Mouse (Mus musculus): ENCODE data around the gene Lamp1. TPM values are rescaled to one million over a fixed set of nuclear protein-coding genes. Genes with fewer than 3 reads are reported as not detected.

Lamp1 gene
- polyA plus RNA-seq, 1 experiment from 2014 or later: 288 TPM

DNA sequence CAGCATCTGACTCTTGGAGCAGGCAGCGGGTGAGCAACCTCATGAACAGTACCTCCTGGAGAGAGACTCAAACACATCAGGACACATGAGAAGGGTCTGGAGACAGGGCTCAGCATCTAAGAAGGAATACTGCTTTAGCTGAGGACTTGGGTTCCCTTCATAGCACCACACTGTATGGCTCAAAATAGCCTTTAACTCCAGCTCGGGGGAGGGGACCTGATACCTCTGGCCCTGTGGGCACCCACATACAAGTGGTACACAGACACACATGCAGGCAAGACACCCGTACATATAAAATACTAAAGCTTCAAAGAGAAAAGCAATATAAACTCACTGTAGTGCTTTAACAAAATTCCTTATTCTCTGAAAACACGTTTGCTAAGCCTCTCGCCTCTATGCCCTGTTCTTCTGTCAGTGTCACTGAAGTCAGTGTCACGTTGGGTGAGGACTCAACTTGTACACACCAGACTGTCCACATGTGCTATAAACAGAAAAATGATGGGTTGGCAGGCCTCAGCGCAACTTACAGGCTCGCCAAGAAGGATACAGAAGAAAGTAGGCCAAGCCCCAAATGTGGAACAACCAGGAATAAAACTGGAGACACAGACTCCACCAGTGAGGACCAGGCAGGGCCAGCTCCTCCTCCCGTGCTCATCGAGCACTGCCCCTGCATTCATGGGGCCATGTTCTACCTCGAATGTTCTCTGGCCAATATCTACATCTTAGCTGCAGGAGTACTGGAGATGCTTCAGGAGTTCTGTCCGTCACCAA lies 2.4 kb upstream of the Lamp1 start:
- no peak overlapping the region for H3K4me2 ChIP-seq (ENCODE audit: low read depth, low read length)
- no peak overlapping the region for H3K4me3 ChIP-seq (ENCODE audit: low read depth, low read length)
- H3K9me3 ChIP-seq (ENCODE audit: control insufficient read depth, low read length): no peaks in the 10 kb centered on the region
- no peak overlapping the region for H3K27ac ChIP-seq (ENCODE audit: low read depth, low read length)
- H3K27me3 ChIP-seq (ENCODE audit: control insufficient read depth, insufficient read depth, low read length): no peaks in the 10 kb centered on the region
- WGBS: 79% methylated on average over 12 of the region's 12 CpGs
- no peak for ATAC-seq (ENCODE audit: low read depth)
- H3K36me3 ChIP-seq (ENCODE audit: control insufficient read depth, insufficient read depth, low read length): no peaks in the 10 kb centered on the region
- peaks cover 8% of the 10 kb centered on the region; the same call in 1 of the 2 replicates for H3K4me1 ChIP-seq (ENCODE audit: control insufficient read depth, insufficient read depth, low read length)
- H3K9ac ChIP-seq (replicated peaks; ENCODE audit: low read depth, low read length): no peak overlapping the region

- Histone ChIP-seq H3K27ac (ENCODE audit: low read depth, low read length) (peak overlapping the region; percentile 64), H3K9me3 (ENCODE audit: control insufficient read depth, low read length) (no peaks in the 10 kb centered on the region), H3K4me2 (ENCODE audit: low read depth, low read length) (peak overlapping the region; percentile 89), H3K4me1 (ENCODE audit: control insufficient read depth, insufficient read depth, low read length) (peaks cover 8% of the 10 kb centered on the region; the same call in 1 of the 2 replicates), H3K27me3 (ENCODE audit: control insufficient read depth, insufficient read depth, low read length) (no peaks in the 10 kb centered on the region), H3K9ac (replicated peaks; ENCODE audit: low read depth, low read length) (peak overlapping the region; percentile 98), H3K4me3 (ENCODE audit: low read depth, low read length) (peak overlapping the region; percentile 99), H3K36me3 (ENCODE audit: control insufficient read depth, insufficient read depth, low read length) (no peaks in the 10 kb centered on the region)
- under 1% methylated on average over 32 of the region's 49 CpGs for WGBS
- ATAC-seq (ENCODE audit: low read depth): peak; percentile 73
These were observed 468 bp downstream of the Lamp1 start for GRCm38 (mm10) chr8:13159377-13159881.

DNA sequence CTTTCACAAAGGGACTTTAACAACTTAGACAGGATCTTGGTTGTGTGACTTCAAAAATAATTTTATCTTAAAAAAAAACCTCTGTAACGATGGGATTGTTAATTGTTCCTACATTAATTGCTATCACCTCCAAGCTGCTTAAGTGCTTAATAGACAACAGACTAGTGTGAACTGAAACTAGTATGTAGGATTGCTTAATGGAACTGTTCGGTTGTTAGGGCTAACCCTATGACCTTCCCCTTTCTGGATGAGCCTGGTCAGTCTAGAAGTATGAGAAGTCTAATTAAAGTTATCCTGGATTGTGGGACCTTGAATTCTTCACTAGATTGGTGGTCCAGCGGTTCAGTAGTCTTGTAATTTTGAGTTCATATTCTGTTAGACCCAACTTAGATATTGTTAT lies 1.7 kb downstream of the Lamp1 start:
- Histone ChIP-seq H3K4me3 (ENCODE audit: low read depth, low read length) (no peak overlapping the region; the same call in 1 of the 2 replicates), H3K4me1 (ENCODE audit: control insufficient read depth, insufficient read depth, low read length) (peaks cover 8% of the 10 kb centered on the region; the same call in 1 of the 2 replicates)
- no peak for ATAC-seq (ENCODE audit: low read depth)

GRCm38 (mm10) chr8:13162098-13162497 lies 3.1 kb downstream of the Lamp1 start:
- ATAC-seq (ENCODE audit: low read depth): no peak
- Histone ChIP-seq H3K27me3 (ENCODE audit: control insufficient read depth, insufficient read depth, low read length) (no peaks in the 10 kb centered on the region), H3K4me3 (ENCODE audit: low read depth, low read length) (no peak overlapping the region), H3K9ac (replicated peaks; ENCODE audit: low read depth, low read length) (no peak overlapping the region), H3K36me3 (ENCODE audit: control insufficient read depth, insufficient read depth, low read length) (peaks cover under 1% of the 10 kb centered on the region; the same call in 1 of the 2 replicates), H3K4me1 (ENCODE audit: control insufficient read depth, insufficient read depth, low read length) (peaks cover 8% of the 10 kb centered on the region; the same call in 1 of the 2 replicates), H3K9me3 (ENCODE audit: control insufficient read depth, low read length) (no peaks in the 10 kb centered on the region), H3K4me2 (ENCODE audit: low read depth, low read length) (no peak overlapping the region), H3K27ac (ENCODE audit: low read depth, low read length) (no peak overlapping the region)
- 76% methylated on average over 6 of the region's 6 CpGs for WGBS

More for the DNA sequence above, 1.7 kb downstream of the Lamp1 start:
- WGBS: 87% methylated on average over 3 of the region's 3 CpGs
- peak overlapping the region; percentile 89; the same call in 1 of the 2 replicates for H3K4me2 ChIP-seq (ENCODE audit: low read depth, low read length)
- no peaks in the 10 kb centered on the region for H3K27me3 ChIP-seq (ENCODE audit: control insufficient read depth, insufficient read depth, low read length)
- no peak overlapping the region for H3K9ac ChIP-seq (replicated peaks; ENCODE audit: low read depth, low read length)
- H3K36me3 ChIP-seq (ENCODE audit: control insufficient read depth, insufficient read depth, low read length): no peaks in the 10 kb centered on the region
- no peaks in the 10 kb centered on the region for H3K9me3 ChIP-seq (ENCODE audit: control insufficient read depth, low read length)
- H3K27ac ChIP-seq (ENCODE audit: low read depth, low read length): no peak overlapping the region

DNA sequence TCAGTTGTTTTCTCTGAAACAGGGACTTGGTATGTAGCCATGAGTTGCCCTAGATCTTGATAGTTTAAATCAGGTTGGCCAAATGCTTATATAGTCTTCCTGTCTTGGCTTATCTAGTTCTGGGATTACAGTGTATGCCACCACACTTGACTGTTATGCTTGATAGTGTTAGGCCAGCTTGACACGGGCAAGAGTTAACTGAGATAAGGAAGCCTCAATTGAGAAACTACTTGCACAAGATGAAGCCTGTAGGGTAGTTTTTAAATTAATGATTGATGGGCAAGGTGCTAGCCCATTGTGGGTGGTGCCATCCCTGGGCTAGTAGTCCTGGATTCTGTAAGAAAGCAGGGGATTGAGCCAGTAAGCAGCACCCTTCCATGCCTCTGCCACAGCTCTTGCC lies 4.6 kb downstream of the Lamp1 start:
- Histone ChIP-seq H3K9ac (replicated peaks; ENCODE audit: low read depth, low read length) (no peak overlapping the region), H3K27me3 (ENCODE audit: control insufficient read depth, insufficient read depth, low read length) (no peaks in the 10 kb centered on the region), H3K4me3 (ENCODE audit: low read depth, low read length) (no peak overlapping the region), H3K9me3 (ENCODE audit: control insufficient read depth, low read length) (no peaks in the 10 kb centered on the region), H3K4me2 (ENCODE audit: low read depth, low read length) (no peak overlapping the region), H3K36me3 (ENCODE audit: control insufficient read depth, insufficient read depth, low read length) (peaks cover 16% of the 10 kb centered on the region), H3K27ac (ENCODE audit: low read depth, low read length) (no peak overlapping the region), H3K4me1 (ENCODE audit: control insufficient read depth, insufficient read depth, low read length) (peaks cover 8% of the 10 kb centered on the region; the same call in 1 of the 2 replicates)
- no peak for ATAC-seq (ENCODE audit: low read depth)
- 93% methylated on average over 1 of the region's 1 CpGs for WGBS

- Histone ChIP-seq H3K4me1 (ENCODE audit: control insufficient read depth, insufficient read depth, low read length) (peaks cover 8% of the 10 kb centered on the region; the same call in 1 of the 2 replicates), H3K27ac (ENCODE audit: low read depth, low read length) (no peak overlapping the region), H3K4me3 (ENCODE audit: low read depth, low read length) (no peak overlapping the region), H3K9ac (replicated peaks; ENCODE audit: low read depth, low read length) (no peak overlapping the region), H3K9me3 (ENCODE audit: control insufficient read depth, low read length) (no peaks in the 10 kb centered on the region), H3K4me2 (ENCODE audit: low read depth, low read length) (no peak overlapping the region), H3K27me3 (ENCODE audit: control insufficient read depth, insufficient read depth, low read length) (no peaks in the 10 kb centered on the region), H3K36me3 (ENCODE audit: control insufficient read depth, insufficient read depth, low read length) (peaks cover 21% of the 10 kb centered on the region)
- ATAC-seq (ENCODE audit: low read depth): no peak
- 92% methylated on average over 5 of the region's 5 CpGs for WGBS
These were observed 5.4 kb downstream of the Lamp1 start for GRCm38 (mm10) chr8:13164361-13164760.

- Histone ChIP-seq H3K36me3 (ENCODE audit: control insufficient read depth, insufficient read depth, low read length) (peaks cover 57% of the 10 kb centered on the region), H3K4me2 (ENCODE audit: low read depth, low read length) (no peak overlapping the region), H3K27ac (ENCODE audit: low read depth, low read length) (no peak overlapping the region), H3K9me3 (ENCODE audit: control insufficient read depth, low read length) (no peaks in the 10 kb centered on the region), H3K4me1 (ENCODE audit: control insufficient read depth, insufficient read depth, low read length) (no peaks in the 10 kb centered on the region), H3K4me3 (ENCODE audit: low read depth, low read length) (no peak overlapping the region), H3K27me3 (ENCODE audit: control insufficient read depth, insufficient read depth, low read length) (no peaks in the 10 kb centered on the region), H3K9ac (replicated peaks; ENCODE audit: low read depth, low read length) (no peak overlapping the region)
- WGBS: 81% methylated on average over 1 of the region's 1 CpGs
- ATAC-seq (ENCODE audit: low read depth): no peak
These were observed 11.5 kb downstream of the Lamp1 start for GRCm38 (mm10) chr8:13170510-13170909.

GRCm38 (mm10) chr8:13174305-13174704 lies 15.3 kb downstream of the Lamp1 start:
- no peak overlapping the region for H3K4me3 ChIP-seq (ENCODE audit: low read depth, low read length)
- no peaks in the 10 kb centered on the region for H3K4me1 ChIP-seq (ENCODE audit: control insufficient read depth, insufficient read depth, low read length)
- no peak overlapping the region for H3K27ac ChIP-seq (ENCODE audit: low read depth, low read length)
- H3K9me3 ChIP-seq (ENCODE audit: control insufficient read depth, low read length): no peaks in the 10 kb centered on the region
- no peaks in the 10 kb centered on the region for H3K27me3 ChIP-seq (ENCODE audit: control insufficient read depth, insufficient read depth, low read length)
- H3K4me2 ChIP-seq (ENCODE audit: low read depth, low read length): no peak overlapping the region
- H3K9ac ChIP-seq (replicated peaks; ENCODE audit: low read depth, low read length): no peak overlapping the region
- no peak for ATAC-seq (ENCODE audit: low read depth)
- peaks cover 49% of the 10 kb centered on the region for H3K36me3 ChIP-seq (ENCODE audit: control insufficient read depth, insufficient read depth, low read length)
- WGBS: 90% methylated on average over 4 of the region's 4 CpGs

- Histone ChIP-seq H3K27me3 (ENCODE audit: control insufficient read depth, insufficient read depth, low read length) (no peaks in the 10 kb centered on the region), H3K4me1 (ENCODE audit: control insufficient read depth, insufficient read depth, low read length) (no peaks in the 10 kb centered on the region), H3K36me3 (ENCODE audit: control insufficient read depth, insufficient read depth, low read length) (peaks cover 49% of the 10 kb centered on the region), H3K9ac (replicated peaks; ENCODE audit: low read depth, low read length) (no peak overlapping the region), H3K4me2 (ENCODE audit: low read depth, low read length) (no peak overlapping the region), H3K9me3 (ENCODE audit: control insufficient read depth, low read length) (no peaks in the 10 kb centered on the region), H3K4me3 (ENCODE audit: low read depth, low read length) (no peak overlapping the region), H3K27ac (ENCODE audit: low read depth, low read length) (no peak overlapping the region)
- 97% methylated on average over 4 of the region's 4 CpGs for WGBS
- no peak for ATAC-seq (ENCODE audit: low read depth)
These were observed 15.8 kb downstream of the Lamp1 start for GRCm38 (mm10) chr8:13174811-13175210.

All from neural tube, embryonic 14.5 days (tissue).